Mouse (Mus musculus) neural tube, embryonic 15.5 days (tissue): ENCODE data around the gene Trip10. TPM values are rescaled to one million over a fixed set of nuclear protein-coding genes. Genes with fewer than 3 reads are reported as not detected.

ENCODE experiments used
- ATAC-seq: fragments of 200-750 bp; cut with Nextera tagmentation; 2 replicates; pipeline ENCODE4 v1.8.0; 2017; ENCODE audit warnings: mild to moderate bottlenecking, moderate TSS enrichment, moderate library complexity; ENCODE audit not compliant: low FRiP score
- H3K27ac ChIP-seq: fragments of 300-500 bp; sonication (generic); replicated peaks from 2 replicates; pipeline ENCODE4 v1.5.1; 2015; ENCODE audit warnings: mild to moderate bottlenecking, inconsistent platforms
- H3K27me3 ChIP-seq: fragments of 300-500 bp; sonication (generic); replicated peaks from 2 replicates; pipeline ENCODE4 v1.6.1; 2015; ENCODE audit warnings: inconsistent platforms
- H3K36me3 ChIP-seq: fragments of 300-500 bp; sonication (generic); 2 replicates; pipeline ENCODE4 v1.6.1; 2015; ENCODE audit warnings: inconsistent platforms
- H3K4me1 ChIP-seq: fragments of 300-500 bp; sonication (generic); 2 replicates; pipeline ENCODE4 v1.6.1; 2015; ENCODE audit warnings: inconsistent platforms
- H3K4me2 ChIP-seq: fragments of 300-500 bp; sonication (generic); 2 replicates; pipeline ENCODE4 v1.6.1; 2015; ENCODE audit warnings: inconsistent platforms, mild to moderate bottlenecking, moderate library complexity
- H3K4me3 ChIP-seq: fragments of 300-500 bp; sonication (generic); replicated peaks from 2 replicates; pipeline ENCODE4 v1.5.1; 2015; ENCODE audit warnings: mild to moderate bottlenecking, inconsistent platforms
- H3K9ac ChIP-seq: fragments of 300-500 bp; sonication (generic); replicated peaks from 2 replicates; pipeline ENCODE4 v1.6.1; 2015; ENCODE audit warnings: mild to moderate bottlenecking, inconsistent platforms
- H3K9me3 ChIP-seq: fragments of 300-500 bp; sonication (generic); replicated peaks from 2 replicates; pipeline ENCODE4 v1.6.1; 2016; ENCODE audit warnings: inconsistent platforms
- WGBS: fragments of 180-500 bp; shearing (Covaris S2); methylation state at CpG from one replicate; pipeline ENCODE4 v1.1.7; 2015; ENCODE audit warnings: mixed read lengths; 5-methylcytosine and 5-hydroxymethylcytosine counted together
- polyA plus RNA-seq: library from polyadenylated mRNA; unstranded; fragments of >200 nt; fragmentation: Nextera tagmentation; extraction: Ambion mirVana; gene quantifications from 2 replicates; pipeline ENCODE4 v1.2.1, GENCODE M21; 2015

Gene Trip10
- 9.3 and 15.9 TPM in 2 replicates for polyA plus RNA-seq

GRCm38 (mm10) chr17:57249186-57250181, at the start of gene Trip10:
Gene Trip10, plus strand, starts transcription at chr17:57249455.
- Histone ChIP-seq H3K27ac (peak within 1 kb of the TSS; percentile 87), H3K36me3 (no peaks in the 10 kb centered on the region), H3K9ac (peak within 1 kb of the TSS; percentile 51), H3K4me1 (peaks cover 43% of the 10 kb centered on the region), H3K4me3 (peak within 1 kb of the TSS; percentile 53), H3K27me3 (no peaks in the 10 kb centered on the region), H3K9me3 (no peaks in the 10 kb centered on the region), H3K4me2 (peak within 1 kb of the TSS; percentile 97)
- under 1% methylated on average over 47 of the region's 52 CpGs for WGBS
- peak; percentile 5; the same call in 1 of the 2 replicates for ATAC-seq

- no peaks in the 10 kb centered on the region for H3K9me3 ChIP-seq
- no peak overlapping the region for H3K4me3 ChIP-seq
- WGBS, result 84% methylated on average over 10 of the region's 10 CpGs
- ATAC-seq, result no peak
- H3K27ac ChIP-seq, result no peak overlapping the region
- no peaks in the 10 kb centered on the region for H3K36me3 ChIP-seq
- H3K9ac ChIP-seq, result no peak overlapping the region
- H3K4me1 ChIP-seq, result no peaks in the 10 kb centered on the region
- no peaks in the 10 kb centered on the region for H3K27me3 ChIP-seq
- no peak overlapping the region for H3K4me2 ChIP-seq
Observed at GRCm38 (mm10) chr17:57201841-57202724, 47.2 kb upstream of the Trip10 start.

GRCm38 (mm10) chr17:57207938-57208337, 41.3 kb upstream of the Trip10 start:
- H3K27ac ChIP-seq, result no peak overlapping the region
- 94% methylated on average over 3 of the region's 3 CpGs for WGBS
- no peaks in the 10 kb centered on the region for H3K36me3 ChIP-seq
- H3K9me3 ChIP-seq, result no peaks in the 10 kb centered on the region
- H3K27me3 ChIP-seq, result no peaks in the 10 kb centered on the region
- no peaks in the 10 kb centered on the region for H3K4me1 ChIP-seq
- H3K9ac ChIP-seq, result no peak overlapping the region
- H3K4me3 ChIP-seq, result no peak overlapping the region
- H3K4me2 ChIP-seq, result no peak overlapping the region
- no peak for ATAC-seq

- Histone ChIP-seq H3K36me3 (no peaks in the 10 kb centered on the region), H3K4me2 (no peak overlapping the region), H3K27ac (no peak overlapping the region), H3K9ac (no peak overlapping the region), H3K4me1 (no peaks in the 10 kb centered on the region), H3K9me3 (no peaks in the 10 kb centered on the region), H3K4me3 (no peak overlapping the region), H3K27me3 (no peaks in the 10 kb centered on the region)
- 81% methylated on average over 4 of the region's 4 CpGs for WGBS
- no peak for ATAC-seq
Observed at GRCm38 (mm10) chr17:57209330-57209729, 39.9 kb upstream of the Trip10 start.

- H3K27ac ChIP-seq, result no peak overlapping the region
- no peaks in the 10 kb centered on the region for H3K36me3 ChIP-seq
- WGBS, result 66% methylated on average over 9 of the region's 9 CpGs
- no peak for ATAC-seq
- peaks cover 4% of the 10 kb centered on the region; the same call in 1 of the 2 replicates for H3K4me1 ChIP-seq
- no peak overlapping the region for H3K4me3 ChIP-seq
- no peaks in the 10 kb centered on the region for H3K27me3 ChIP-seq
- H3K4me2 ChIP-seq, result no peak overlapping the region
- H3K9me3 ChIP-seq, result no peaks in the 10 kb centered on the region
- H3K9ac ChIP-seq, result no peak overlapping the region
Observed at GRCm38 (mm10) chr17:57211501-57211900, 37.8 kb upstream of the Trip10 start.

GRCm38 (mm10) chr17:57214676-57215387, 34.4 kb upstream of the Trip10 start:
- 52% methylated on average over 13 of the region's 13 CpGs for WGBS
- Histone ChIP-seq H3K9ac (no peak overlapping the region; the same call in 1 of the 2 replicates), H3K4me3 (no peak overlapping the region), H3K27me3 (no peaks in the 10 kb centered on the region), H3K27ac (no peak overlapping the region; the same call in 1 of the 2 replicates), H3K36me3 (no peaks in the 10 kb centered on the region), H3K4me1 (peaks cover 4% of the 10 kb centered on the region; the same call in 1 of the 2 replicates), H3K4me2 (peak overlapping the region; percentile 34), H3K9me3 (no peaks in the 10 kb centered on the region)
- peak; percentile 90 for ATAC-seq

- Histone ChIP-seq H3K9ac (no peak overlapping the region), H3K4me2 (no peak overlapping the region), H3K27ac (no peak overlapping the region), H3K36me3 (no peaks in the 10 kb centered on the region), H3K4me3 (no peak overlapping the region), H3K27me3 (no peaks in the 10 kb centered on the region), H3K4me1 (peaks cover 4% of the 10 kb centered on the region; the same call in 1 of the 2 replicates), H3K9me3 (no peaks in the 10 kb centered on the region)
- ATAC-seq, result no peak
- 79% methylated on average over 12 of the region's 12 CpGs for WGBS
Observed at GRCm38 (mm10) chr17:57218335-57218900, 30.8 kb upstream of the Trip10 start.

- Histone ChIP-seq H3K4me1 (peaks cover 4% of the 10 kb centered on the region; the same call in 1 of the 2 replicates), H3K9ac (no peak overlapping the region), H3K27me3 (no peaks in the 10 kb centered on the region; the same call in 1 of the 2 replicates), H3K4me2 (no peak overlapping the region), H3K9me3 (no peaks in the 10 kb centered on the region), H3K4me3 (no peak overlapping the region), H3K36me3 (no peaks in the 10 kb centered on the region), H3K27ac (no peak overlapping the region)
- 27% methylated on average over 11 of the region's 11 CpGs for WGBS
- no peak for ATAC-seq
Observed at GRCm38 (mm10) chr17:57219167-57219883, 29.9 kb upstream of the Trip10 start.

- no peaks in the 10 kb centered on the region; the same call in 1 of the 2 replicates for H3K27me3 ChIP-seq
- no peak overlapping the region for H3K4me2 ChIP-seq
- H3K9me3 ChIP-seq, result no peaks in the 10 kb centered on the region
- peaks cover 2% of the 10 kb centered on the region; the same call in 1 of the 2 replicates for H3K4me1 ChIP-seq
- no peaks in the 10 kb centered on the region for H3K36me3 ChIP-seq
- WGBS, result 21% methylated on average over 3 of the region's 3 CpGs
- no peak overlapping the region for H3K9ac ChIP-seq
- no peak for ATAC-seq
- no peak overlapping the region for H3K4me3 ChIP-seq
- H3K27ac ChIP-seq, result no peak overlapping the region
Observed at GRCm38 (mm10) chr17:57219884-57220207, 29.4 kb upstream of the Trip10 start.

- no peak for ATAC-seq
- WGBS, result 86% methylated on average over 4 of the region's 4 CpGs
- Histone ChIP-seq H3K4me3 (no peak overlapping the region), H3K9me3 (no peaks in the 10 kb centered on the region), H3K36me3 (no peaks in the 10 kb centered on the region), H3K27me3 (no peaks in the 10 kb centered on the region; the same call in 1 of the 2 replicates), H3K27ac (no peak overlapping the region), H3K4me1 (no peaks in the 10 kb centered on the region), H3K4me2 (no peak overlapping the region), H3K9ac (no peak overlapping the region)
Observed at GRCm38 (mm10) chr17:57221911-57222310, 27.3 kb upstream of the Trip10 start.
